Mouse (Mus musculus): ENCODE results near the gene Siah3. TPM values are rescaled to one million over a fixed set of nuclear protein-coding genes. Genes with fewer than 3 reads are reported as not detected.
A peak's percentile ranks its signal among the peaks of the same experiment; 100 is the strongest.

The Siah3 gene
- total RNA-seq, 4 experiments from 2014 or later, result not detected

GRCm38 (mm10) chr14:75519668-75520067 lies 63.9 kb downstream of the Siah3 start:
- DNase-seq (ENCODE audit: low spot score), result no peak

GRCm38 (mm10) chr14:75524648-75525047 lies 68.9 kb downstream of the Siah3 start:
- no peak for DNase-seq (ENCODE audit: low spot score)

- DNase-seq (ENCODE audit: low spot score), result no peak
Observed at GRCm38 (mm10) chr14:75525376-75526145, 69.8 kb downstream of the Siah3 start.

GRCm38 (mm10) chr14:75527464-75528190 lies 71.8 kb downstream of the Siah3 start:
- peak; percentile 7 for DNase-seq (ENCODE audit: low spot score)

DNA sequence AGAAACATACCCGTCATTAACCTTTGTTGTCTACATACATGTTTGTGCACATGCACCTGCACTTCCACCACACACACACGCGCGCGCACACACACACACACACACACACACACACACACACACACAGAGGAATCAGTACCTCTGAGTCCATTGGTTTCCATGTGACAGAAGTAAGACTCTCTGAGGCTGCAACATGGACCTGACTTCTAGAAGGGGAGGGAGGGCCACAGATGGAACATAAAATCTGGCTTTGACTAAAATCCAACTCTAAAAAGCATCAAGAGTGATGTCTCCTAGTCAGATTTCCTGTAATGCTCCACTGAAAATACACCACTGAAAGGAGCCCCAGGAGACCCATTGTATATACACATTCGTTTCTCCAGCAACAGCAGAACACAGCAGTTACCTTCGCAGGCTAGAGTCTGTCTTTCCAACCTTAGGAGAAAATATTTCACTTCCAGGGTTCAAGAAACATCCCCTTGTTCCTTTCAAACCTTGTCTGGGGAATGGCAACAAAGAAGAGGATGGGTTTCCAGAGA lies 75.1 kb downstream of the Siah3 start:
- DNase-seq (ENCODE audit: low spot score), result no peak

GRCm38 (mm10) chr14:75539205-75539604 lies 83.4 kb downstream of the Siah3 start:
- no peak for DNase-seq (ENCODE audit: low spot score)

DNA sequence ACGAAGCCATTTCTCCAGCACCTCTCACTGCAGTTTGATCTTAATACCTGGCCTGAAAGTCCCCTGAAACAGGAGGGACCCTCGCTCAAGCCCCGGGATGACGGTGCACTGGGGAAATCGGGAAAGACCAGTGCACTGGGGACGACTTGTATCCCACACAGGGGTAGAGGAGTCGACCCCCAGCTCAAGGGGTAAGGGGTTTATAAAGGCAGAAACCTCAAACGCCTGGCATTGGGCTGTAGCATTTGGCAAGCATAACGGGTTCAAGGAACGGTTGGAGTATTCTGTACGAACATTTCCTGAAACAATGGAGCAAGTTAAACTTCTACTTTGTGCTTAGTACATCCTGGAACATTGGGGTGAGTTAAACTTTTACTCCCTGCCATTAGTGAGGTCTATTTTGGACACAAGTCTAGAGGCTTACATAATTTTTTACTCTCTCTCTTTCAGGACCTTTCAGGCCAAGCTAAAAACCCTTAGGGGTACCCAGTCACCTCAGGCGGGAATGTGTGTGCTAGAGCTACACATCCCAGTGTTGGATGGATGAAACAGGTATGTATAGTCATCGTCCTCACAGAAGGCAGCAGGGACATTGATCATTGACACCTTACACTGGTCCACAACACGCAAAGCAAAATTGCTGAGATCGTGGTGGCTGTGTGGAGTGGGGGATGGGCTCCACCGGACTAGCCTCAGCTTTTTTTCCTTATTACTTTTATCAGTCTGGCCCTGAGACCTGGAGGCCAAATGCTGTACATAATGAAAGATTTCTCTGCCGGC lies 84.6 kb downstream of the Siah3 start:
- DNase-seq (ENCODE audit: low spot score), result no peak

GRCm38 (mm10) chr14:75540996-75541350 lies 85.2 kb downstream of the Siah3 start:
- DNase-seq (ENCODE audit: low spot score), result no peak

GRCm38 (mm10) chr14:75541731-75542130 lies 85.9 kb downstream of the Siah3 start:
- DNase-seq (ENCODE audit: low spot score), result no peak

GRCm38 (mm10) chr14:75561577-75562331 lies 106.0 kb downstream of the Siah3 start:
- peak; percentile 54 for DNase-seq (ENCODE audit: low spot score)

DNA sequence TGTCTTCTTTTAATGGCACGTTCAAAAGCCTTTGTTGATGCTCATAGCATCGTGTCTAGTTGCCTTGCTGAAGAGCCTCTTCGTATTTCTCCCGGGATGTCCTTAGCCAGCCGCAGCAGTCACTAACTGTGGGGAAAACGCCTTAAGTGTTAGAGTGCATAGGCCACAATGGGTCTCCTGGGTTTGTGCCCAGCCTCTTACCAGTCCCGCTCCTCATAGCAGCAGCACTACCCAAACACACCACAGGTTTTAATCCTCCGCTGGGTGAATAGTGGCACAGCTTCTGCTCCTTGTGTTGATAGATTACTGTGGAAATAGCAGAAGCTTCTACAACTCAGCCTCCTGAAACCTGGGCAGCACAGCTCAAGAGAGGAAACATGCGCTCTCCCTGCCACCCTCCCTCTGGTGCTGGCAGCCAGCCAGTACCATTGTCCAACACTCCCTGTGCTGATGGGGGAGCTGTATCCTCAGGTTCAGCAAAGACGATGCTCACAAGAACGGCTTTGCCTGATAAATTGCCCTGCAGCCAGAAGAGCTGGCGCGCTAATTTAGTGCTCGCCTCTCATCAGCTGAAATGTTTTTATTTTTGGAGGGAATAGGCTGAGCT lies 109.9 kb downstream of the Siah3 start:
- peak; percentile 13 for DNase-seq (ENCODE audit: low spot score)

DNA sequence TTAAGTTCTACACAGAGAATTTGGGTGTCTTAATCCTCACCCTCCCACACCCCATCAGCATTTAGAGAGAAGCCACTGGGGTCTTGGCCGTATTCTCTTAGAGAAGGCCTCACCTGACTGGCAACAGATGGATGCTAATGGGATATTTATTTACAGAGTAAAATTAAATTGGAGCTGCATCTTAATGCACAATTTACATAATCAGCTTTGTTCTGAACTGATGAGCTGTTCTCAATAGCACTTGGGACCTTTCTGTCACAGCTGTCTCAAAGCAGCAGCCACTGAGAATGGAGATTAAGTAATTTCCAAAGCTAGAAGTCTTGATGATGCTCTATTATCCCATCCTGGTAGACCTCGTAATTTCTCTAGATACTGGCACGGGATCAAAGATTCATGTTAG lies 110.5 kb downstream of the Siah3 start:
- no peak for DNase-seq (ENCODE audit: low spot score)

DNA sequence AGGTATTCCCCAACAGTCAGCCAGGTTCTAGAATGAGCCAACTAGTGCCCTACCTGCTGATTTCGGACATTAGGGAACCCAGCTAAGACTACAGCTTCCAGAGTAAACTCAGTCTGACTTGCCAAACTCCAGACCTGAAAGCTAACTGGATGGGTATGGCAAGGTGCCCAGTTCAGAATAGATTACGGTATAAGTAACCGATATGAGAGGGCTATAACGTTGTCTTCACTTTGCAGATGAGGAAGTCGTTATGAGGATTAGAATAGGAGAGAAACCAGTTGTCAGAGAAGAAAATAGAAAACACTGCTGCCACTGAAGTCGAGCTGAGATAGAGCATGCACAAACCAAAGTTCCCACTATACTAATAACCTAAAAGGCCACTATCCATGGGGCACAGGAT lies 123.2 kb downstream of the Siah3 start:
- no peak for DNase-seq (ENCODE audit: low spot score)

Other genes with a start within 250 kb of the Siah3 start
- not detected for gene Cpb2, start 213.7 kb upstream of the Siah3 start, total RNA-seq (2022)
- gene Zc3h13, start 171.6 kb upstream of the Siah3 start, total RNA-seq (2022), result 10 to 100 TPM; 21.7 to 30.7 (median 25.6) TPM
- not detected for gene Spert, start 137.1 kb downstream of the Siah3 start, total RNA-seq (2022)
- gene Erich6b, start 186.3 kb downstream of the Siah3 start, total RNA-seq (2022), result not detected

Data from heart, adult 8-10 months (tissue).